Mouse (Mus musculus): ENCODE results near the gene Gm10203. TPM values are rescaled to one million over a fixed set of nuclear protein-coding genes. Genes with fewer than 3 reads are reported as not detected.
A peak's percentile ranks its signal among the peaks of the same experiment; 100 is the strongest.

The Gm10203 gene
- polyA plus RNA-seq, 1 experiment = not detected

DNA sequence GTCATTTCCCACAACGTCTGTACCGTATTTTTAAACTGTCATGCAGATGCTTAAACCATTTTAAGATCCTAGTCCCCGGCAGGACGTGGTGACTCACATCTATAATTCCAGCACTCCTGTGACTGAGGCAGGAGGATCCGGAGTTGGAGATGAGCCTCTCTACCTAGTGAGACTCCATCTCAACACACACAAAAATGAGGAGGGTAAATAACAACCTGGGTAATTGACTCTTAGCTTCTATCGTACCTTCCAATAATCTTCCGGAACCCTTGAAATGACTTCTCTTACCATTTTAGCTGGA lies 28.1 kb upstream of the Gm10203 start:
- 0 out of 2 replicates have a peak, but pooled peaks cover 2% of the 10 kb centered on the region for H3K9me3 ChIP-seq
- H3K27me3 ChIP-seq (replicated peaks) = peaks cover 27% of the 10 kb centered on the region
- TF ChIP-seq GATA1 (IDR thresholded peaks at IDR 0.05; ENCODE audit: borderline replicate concordance, low read length) (no peak), FLI1 (IDR thresholded peaks at IDR 0.05; ENCODE audit: low read length) (no peak)
- no peaks in the 10 kb centered on the region for H3K36me3 ChIP-seq (replicated peaks; ENCODE audit: low read length)
- H3K4me1 ChIP-seq = peaks cover 18% of the 10 kb centered on the region
- peak overlapping the region; percentile 94 for H3K4me3 ChIP-seq (replicated peaks)

DNA sequence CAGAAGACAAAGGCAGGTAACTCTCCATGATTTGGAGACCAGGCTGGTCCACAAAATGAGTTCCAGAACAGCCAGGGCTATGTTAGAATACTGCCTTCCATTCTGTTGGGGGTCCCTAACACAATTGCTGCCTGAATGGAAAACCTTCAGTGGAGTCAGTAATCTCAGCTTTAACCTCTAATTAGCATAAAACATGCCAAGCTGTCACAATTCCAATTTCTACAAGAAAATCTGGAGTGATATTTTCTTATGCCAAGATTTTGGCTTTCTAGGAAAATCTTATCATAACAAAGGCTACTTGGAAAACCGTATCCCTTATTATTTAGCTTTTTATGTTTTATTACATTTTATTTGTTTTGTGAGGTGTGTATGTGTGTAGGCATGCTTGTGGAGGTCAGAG lies 26.5 kb upstream of the Gm10203 start:
- no peak for TF ChIP-seq GATA1 (IDR thresholded peaks at IDR 0.05; ENCODE audit: borderline replicate concordance, low read length)
- TF ChIP-seq FLI1 (IDR thresholded peaks at IDR 0.05; ENCODE audit: low read length) = no peak
- H3K9me3 ChIP-seq = 0 out of 2 replicates have a peak, but pooled peaks cover 4% of the 10 kb centered on the region
- H3K27me3 ChIP-seq (replicated peaks) = peaks cover 27% of the 10 kb centered on the region
- no peak overlapping the region for H3K4me3 ChIP-seq (replicated peaks)
- no peaks in the 10 kb centered on the region for H3K36me3 ChIP-seq (replicated peaks; ENCODE audit: low read length)
- peaks cover 18% of the 10 kb centered on the region for H3K4me1 ChIP-seq

DNA sequence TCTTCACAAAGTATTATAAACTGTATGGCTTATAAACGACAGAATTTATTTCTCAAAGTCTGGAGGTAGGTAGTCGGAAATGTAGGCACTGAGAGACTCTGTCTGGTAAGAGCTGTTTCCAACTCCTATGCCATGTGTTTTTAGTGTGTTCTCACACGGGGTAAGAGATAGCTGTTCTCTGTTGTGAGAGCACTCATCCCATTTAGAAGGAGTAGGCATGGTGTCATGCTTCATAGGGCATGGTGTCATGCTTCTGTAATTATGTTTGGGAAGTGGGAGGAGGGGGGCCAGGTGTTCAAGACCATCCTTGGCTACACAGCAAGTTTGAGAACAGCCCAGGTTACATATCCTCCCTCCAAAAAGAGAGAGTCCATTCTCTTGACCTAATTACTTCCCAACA lies 22.4 kb upstream of the Gm10203 start:
- Histone ChIP-seq H3K9me3 (0 out of 2 replicates have a peak, but pooled peaks cover 4% of the 10 kb centered on the region), H3K4me1 (peaks cover 4% of the 10 kb centered on the region; the same call in 1 of the 2 replicates), H3K36me3 (replicated peaks; ENCODE audit: low read length) (no peaks in the 10 kb centered on the region), H3K4me3 (replicated peaks) (no peak overlapping the region), H3K27me3 (replicated peaks) (peaks cover 6% of the 10 kb centered on the region)
- TF ChIP-seq GATA1 (IDR thresholded peaks at IDR 0.05; ENCODE audit: borderline replicate concordance, low read length) (no peak), FLI1 (IDR thresholded peaks at IDR 0.05; ENCODE audit: low read length) (no peak)

DNA sequence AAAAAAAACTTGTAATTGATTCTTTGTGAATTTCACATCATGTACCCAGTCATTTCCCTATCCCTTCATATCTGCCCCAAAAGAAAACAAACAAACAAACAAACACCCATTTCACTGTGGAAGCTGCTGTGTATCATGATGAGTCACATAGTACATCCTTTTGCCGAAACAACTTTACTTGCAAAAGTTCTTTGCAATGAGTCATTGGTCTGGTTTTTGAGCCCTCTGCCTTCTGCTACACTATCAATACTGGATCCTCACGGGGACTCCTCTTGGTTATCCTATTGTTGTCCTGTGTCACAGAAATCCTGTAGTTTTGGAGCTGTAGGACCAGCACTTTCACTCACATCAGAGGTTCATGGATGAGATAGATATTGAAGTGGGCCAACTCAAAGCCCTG lies 21.1 kb upstream of the Gm10203 start:
- no peaks in the 10 kb centered on the region for H3K36me3 ChIP-seq (replicated peaks; ENCODE audit: low read length)
- TF ChIP-seq FLI1 (IDR thresholded peaks at IDR 0.05; ENCODE audit: low read length) = no peak
- no peak for TF ChIP-seq GATA1 (IDR thresholded peaks at IDR 0.05; ENCODE audit: borderline replicate concordance, low read length)
- 0 out of 2 replicates have a peak, but pooled peaks cover 4% of the 10 kb centered on the region for H3K9me3 ChIP-seq
- peaks cover 4% of the 10 kb centered on the region; the same call in 1 of the 2 replicates for H3K4me1 ChIP-seq
- H3K27me3 ChIP-seq (replicated peaks) = peaks cover 3% of the 10 kb centered on the region
- no peak overlapping the region for H3K4me3 ChIP-seq (replicated peaks)

DNA sequence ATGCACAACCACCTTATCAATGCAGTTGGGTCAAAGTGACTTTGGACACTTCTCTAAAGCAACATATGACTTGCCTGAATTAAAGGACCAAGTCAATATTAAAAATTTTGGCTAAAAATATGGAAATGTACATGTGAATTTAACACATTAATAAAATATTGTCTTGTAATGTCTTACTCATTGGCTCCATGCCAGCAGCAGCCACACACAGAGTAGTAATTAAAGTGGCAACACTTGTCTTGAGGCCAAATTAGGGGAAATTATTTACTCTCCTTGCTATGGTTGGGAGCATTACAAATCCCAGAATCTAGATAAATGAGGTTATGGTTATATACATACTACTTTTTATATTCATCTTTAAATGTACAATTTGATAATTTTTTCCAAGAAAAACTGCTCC lies 13.0 kb upstream of the Gm10203 start:
- H3K9me3 ChIP-seq = no peaks in the 10 kb centered on the region

DNA sequence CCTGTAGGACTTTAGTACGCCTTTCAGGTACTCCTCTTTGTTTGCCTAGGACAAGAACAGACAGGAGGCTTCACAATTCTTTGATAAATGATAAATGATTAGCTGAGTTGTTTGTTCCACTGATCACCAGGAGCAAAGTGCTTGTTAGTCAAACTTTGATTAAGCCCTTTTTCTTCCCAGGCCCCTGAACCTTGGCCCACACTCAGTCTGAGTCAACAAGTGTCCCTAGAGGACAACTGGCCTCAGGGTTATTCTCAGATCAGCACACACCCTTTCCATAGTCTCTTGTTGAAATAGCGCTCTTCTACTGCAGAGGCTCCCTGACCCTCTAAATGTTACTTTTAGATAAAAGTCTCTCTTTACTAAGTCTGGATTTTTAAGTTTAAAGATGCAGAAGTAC lies 11.0 kb upstream of the Gm10203 start:
- no peaks in the 10 kb centered on the region for H3K9me3 ChIP-seq
- H3K27me3 ChIP-seq (replicated peaks) = no peaks in the 10 kb centered on the region
- no peaks in the 10 kb centered on the region for H3K36me3 ChIP-seq (replicated peaks; ENCODE audit: low read length)
- H3K4me3 ChIP-seq (replicated peaks) = no peak overlapping the region
- H3K4me1 ChIP-seq = peaks cover 6% of the 10 kb centered on the region; the same call in 1 of the 2 replicates
- no peak for TF ChIP-seq GATA1 (IDR thresholded peaks at IDR 0.05; ENCODE audit: borderline replicate concordance, low read length)
- TF ChIP-seq FLI1 (IDR thresholded peaks at IDR 0.05; ENCODE audit: low read length) = no peak

More for the DNA sequence above, 13.0 kb upstream of the Gm10203 start:
- no peaks in the 10 kb centered on the region for H3K36me3 ChIP-seq (replicated peaks; ENCODE audit: low read length)
- no peak for TF ChIP-seq FLI1 (IDR thresholded peaks at IDR 0.05; ENCODE audit: low read length)
- no peak for TF ChIP-seq GATA1 (IDR thresholded peaks at IDR 0.05; ENCODE audit: borderline replicate concordance, low read length)
- no peak overlapping the region for H3K4me3 ChIP-seq (replicated peaks)
- peaks cover 6% of the 10 kb centered on the region; the same call in 1 of the 2 replicates for H3K4me1 ChIP-seq
- H3K27me3 ChIP-seq (replicated peaks) = no peaks in the 10 kb centered on the region

DNA sequence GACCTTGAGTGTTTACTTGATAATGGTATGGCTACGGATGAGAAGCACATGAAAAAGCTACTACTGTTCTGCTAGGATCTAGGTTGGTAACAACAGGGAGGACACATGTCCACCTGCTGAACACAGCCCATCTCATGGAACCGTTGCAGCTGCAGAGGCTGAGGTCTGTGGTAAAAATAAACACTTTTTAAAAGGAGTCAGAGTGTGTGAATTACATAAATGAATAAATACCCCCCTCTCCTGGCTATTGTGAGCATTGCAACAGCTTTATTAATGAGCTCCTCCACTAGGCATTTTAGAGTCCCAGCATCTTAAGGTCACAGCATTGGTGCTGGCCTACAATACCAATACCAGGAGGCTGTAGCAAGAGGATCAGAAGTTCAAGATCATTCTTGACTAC lies 10.1 kb upstream of the Gm10203 start:
- H3K4me3 ChIP-seq (replicated peaks) = no peak overlapping the region
- peaks cover 10% of the 10 kb centered on the region; the same call in 1 of the 2 replicates for H3K4me1 ChIP-seq
- no peaks in the 10 kb centered on the region for H3K36me3 ChIP-seq (replicated peaks; ENCODE audit: low read length)
- TF ChIP-seq GATA1 (IDR thresholded peaks at IDR 0.05; ENCODE audit: borderline replicate concordance, low read length) = no peak
- no peak for TF ChIP-seq FLI1 (IDR thresholded peaks at IDR 0.05; ENCODE audit: low read length)
- H3K27me3 ChIP-seq (replicated peaks) = no peaks in the 10 kb centered on the region
- H3K9me3 ChIP-seq = no peaks in the 10 kb centered on the region

DNA sequence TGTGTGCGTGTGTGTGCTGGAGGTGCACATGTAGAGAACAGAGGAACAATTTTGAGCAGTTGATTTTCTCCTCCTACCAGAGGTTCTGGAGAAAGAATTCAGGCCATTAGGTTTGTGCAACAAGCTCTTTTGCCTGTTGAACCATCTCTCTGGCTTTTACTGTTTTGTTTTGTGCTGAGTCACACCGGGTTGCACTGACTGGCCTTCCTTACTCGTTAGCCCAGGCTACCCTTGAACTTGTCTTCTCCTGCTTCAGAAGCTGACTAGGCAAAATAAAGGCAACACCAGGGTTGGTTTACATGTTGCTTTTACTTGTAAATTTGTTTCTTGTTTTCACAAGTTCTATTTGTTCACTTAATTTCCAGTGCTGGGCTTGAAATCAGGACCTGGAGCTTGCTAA lies 6.9 kb upstream of the Gm10203 start:
- H3K27me3 ChIP-seq (replicated peaks) = no peaks in the 10 kb centered on the region
- TF ChIP-seq GATA1 (IDR thresholded peaks at IDR 0.05; ENCODE audit: borderline replicate concordance, low read length) (no peak), FLI1 (IDR thresholded peaks at IDR 0.05; ENCODE audit: low read length) (no peak)
- H3K4me3 ChIP-seq (replicated peaks) = no peak overlapping the region
- peaks cover 13% of the 10 kb centered on the region; the same call in 1 of the 2 replicates for H3K4me1 ChIP-seq
- no peaks in the 10 kb centered on the region for H3K9me3 ChIP-seq
- H3K36me3 ChIP-seq (replicated peaks; ENCODE audit: low read length) = no peaks in the 10 kb centered on the region

DNA sequence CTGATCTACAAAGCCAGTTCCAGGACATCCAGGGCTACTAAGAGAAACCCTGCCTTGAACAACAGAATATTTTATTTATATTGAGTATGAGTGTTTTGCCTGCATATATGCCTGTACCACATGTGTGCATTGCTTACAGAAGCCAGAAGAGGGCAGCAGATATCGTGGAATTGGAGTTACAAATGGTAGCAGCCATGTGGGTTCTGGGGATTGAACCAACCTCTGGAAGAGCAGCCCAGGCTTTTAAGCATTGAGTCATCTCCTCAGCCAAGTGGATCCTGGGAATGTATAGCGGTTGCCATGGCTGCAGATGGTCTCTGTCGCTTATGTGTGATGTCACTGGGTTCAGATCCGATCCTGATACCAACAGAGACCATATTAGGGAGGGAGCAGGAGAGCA lies 3.3 kb upstream of the Gm10203 start:
- TF ChIP-seq GATA1 (IDR thresholded peaks at IDR 0.05; ENCODE audit: borderline replicate concordance, low read length) = no peak
- TF ChIP-seq FLI1 (IDR thresholded peaks at IDR 0.05; ENCODE audit: low read length) = no peak
- no peaks in the 10 kb centered on the region for H3K27me3 ChIP-seq (replicated peaks)
- H3K4me1 ChIP-seq = peaks cover 14% of the 10 kb centered on the region; the same call in 1 of the 2 replicates
- H3K36me3 ChIP-seq (replicated peaks; ENCODE audit: low read length) = no peaks in the 10 kb centered on the region
- no peaks in the 10 kb centered on the region for H3K9me3 ChIP-seq
- H3K4me3 ChIP-seq (replicated peaks) = no peak overlapping the region

DNA sequence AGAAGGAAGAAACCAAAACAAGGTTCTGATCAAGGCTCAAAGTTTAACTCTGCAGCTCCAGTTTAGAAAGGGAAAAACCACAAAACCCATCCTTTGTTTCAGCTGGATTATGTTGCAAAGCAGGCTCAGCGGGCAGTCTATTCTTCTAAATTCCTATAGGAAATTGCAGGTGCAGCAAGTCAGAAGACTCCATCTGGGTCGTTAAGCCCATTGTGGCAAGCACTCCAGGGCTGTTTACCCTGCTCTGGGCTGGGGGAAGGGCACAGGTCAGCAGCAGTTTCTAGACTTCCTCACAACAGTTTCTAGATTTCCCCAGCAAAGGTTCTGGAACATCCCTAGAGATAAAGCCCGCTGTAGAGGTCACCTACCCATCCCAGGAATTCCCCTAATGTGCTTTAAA lies 1.1 kb downstream of the Gm10203 start:
- Histone ChIP-seq H3K4me1 (peaks cover 31% of the 10 kb centered on the region), H3K9me3 (no peaks in the 10 kb centered on the region)
- no peak for TF ChIP-seq FLI1 (IDR thresholded peaks at IDR 0.05; ENCODE audit: low read length)
- TF ChIP-seq GATA1 (IDR thresholded peaks at IDR 0.05; ENCODE audit: borderline replicate concordance, low read length) = no peak

More for the DNA sequence above, 1.1 kb downstream of the Gm10203 start:
- no peak overlapping the region for H3K4me3 ChIP-seq (replicated peaks)
- H3K27me3 ChIP-seq (replicated peaks) = no peaks in the 10 kb centered on the region
- no peaks in the 10 kb centered on the region for H3K36me3 ChIP-seq (replicated peaks; ENCODE audit: low read length)
